Mouse (Mus musculus) small intestine, adult 2 months (tissue): Measurements from ENCODE around the gene Tgfbi. TPM values are rescaled to one million over a fixed set of nuclear protein-coding genes. Genes with fewer than 3 reads are reported as not detected.
A peak's percentile ranks its signal among the peaks of the same experiment; 100 is the strongest.

Experiments
- H3K27ac ChIP-seq: fragments of 200-500 bp; 2 replicates; pipeline ENCODE4 v1.5.1; 2012; ENCODE audit warnings: low read depth, low read length, control low read depth, inconsistent platforms; ENCODE audit not compliant: insufficient read depth
- H3K27me3 ChIP-seq: fragments of 200-500 bp; 2 replicates; pipeline ENCODE4 v1.6.1; 2012; ENCODE audit warnings: mild to moderate bottlenecking, moderate library complexity, low read length, inconsistent platforms; ENCODE audit not compliant: control insufficient read depth, insufficient read depth
- H3K36me3 ChIP-seq: fragments of 200-500 bp; 2 replicates; pipeline ENCODE4 v1.6.1; 2012; ENCODE audit warnings: mild to moderate bottlenecking, low read length, control low read depth, inconsistent platforms; ENCODE audit not compliant: control insufficient read depth, insufficient read depth
- H3K4me1 ChIP-seq: fragments of 200-500 bp; 2 replicates; pipeline ENCODE4 v1.6.1; 2012; ENCODE audit warnings: low read length, inconsistent platforms, mixed read lengths; ENCODE audit not compliant: control insufficient read depth, insufficient read depth, insufficient read length
- H3K4me3 ChIP-seq: fragments of 200-500 bp; 2 replicates; pipeline ENCODE4 v1.5.1; 2012; ENCODE audit warnings: low read depth, mild to moderate bottlenecking, control low read depth, inconsistent platforms, low read length, moderate library complexity
- CTCF ChIP-seq: fragments of 200-500 bp; IDR thresholded peaks from 2 replicates; pipeline ENCODE4 v1.5.1; 2012; ENCODE audit warnings: low read depth, mild to moderate bottlenecking, control low read depth, inconsistent platforms, low read length, moderate library complexity, mixed read lengths; ENCODE audit not compliant: insufficient replicate concordance, insufficient read length; ENCODE audit errors: extremely low read depth
- POLR2A ChIP-seq: fragments of 200-500 bp; IDR thresholded peaks from 2 replicates; pipeline ENCODE4 v1.6.1; 2012; ENCODE audit warnings: low read depth, mild to moderate bottlenecking, control low read depth, inconsistent platforms, low read length, moderate library complexity
- WGBS: fragments of 180-500 bp; shearing (Covaris S2); methylation state at CpG from one replicate; pipeline ENCODE4 v1.1.7; 2018; 5-methylcytosine and 5-hydroxymethylcytosine counted together
- polyA plus RNA-seq: library from polyadenylated mRNA; depleted of rRNA; stranded (reverse); fragments of >200 nt; gene quantifications from 2 replicates; pipeline ENCODE4 v1.2.3, GENCODE M21; 2012

The Tgfbi gene
- polyA plus RNA-seq, 1 experiment: 221 TPM

- Histone ChIP-seq H3K4me1 (peaks cover 19% of the 10 kb centered on the region), H3K27me3 (no peaks in the 10 kb centered on the region), H3K36me3 (no peaks in the 10 kb centered on the region), H3K27ac (peak overlapping the region; percentile 91), H3K4me3 (no peak overlapping the region)
- no peak for TF ChIP-seq POLR2A
- no peak for TF ChIP-seq CTCF
- 45% methylated on average over 14 of the region's 14 CpGs for WGBS
Measured at GRCm38 (mm10) chr13:56588454-56589117, 20.7 kb upstream of the Tgfbi start.

- WGBS: 85% methylated on average over 5 of the region's 5 CpGs
- H3K4me3 ChIP-seq: no peak overlapping the region
- H3K27ac ChIP-seq: no peak overlapping the region
- no peaks in the 10 kb centered on the region for H3K36me3 ChIP-seq
- peaks cover 21% of the 10 kb centered on the region for H3K4me1 ChIP-seq
- TF ChIP-seq POLR2A: no peak
- TF ChIP-seq CTCF: no peak
- H3K27me3 ChIP-seq: no peaks in the 10 kb centered on the region
Measured at GRCm38 (mm10) chr13:56590202-56590601, 19.1 kb upstream of the Tgfbi start.

GRCm38 (mm10) chr13:56591191-56591590 is 18.1 kb upstream of the Tgfbi start:
- H3K36me3 ChIP-seq: no peaks in the 10 kb centered on the region
- H3K27ac ChIP-seq: no peak overlapping the region
- 93% methylated on average over 8 of the region's 8 CpGs for WGBS
- no peaks in the 10 kb centered on the region for H3K27me3 ChIP-seq
- no peak for TF ChIP-seq CTCF
- TF ChIP-seq POLR2A: no peak
- no peak overlapping the region for H3K4me3 ChIP-seq
- H3K4me1 ChIP-seq: peaks cover 24% of the 10 kb centered on the region

GRCm38 (mm10) chr13:56591939-56592338 is 17.4 kb upstream of the Tgfbi start:
- H3K4me1 ChIP-seq: peaks cover 28% of the 10 kb centered on the region

GRCm38 (mm10) chr13:56593196-56593595 is 16.1 kb upstream of the Tgfbi start:
- TF ChIP-seq CTCF (no peak), POLR2A (no peak)
- Histone ChIP-seq H3K4me3 (no peak overlapping the region), H3K27me3 (no peaks in the 10 kb centered on the region), H3K4me1 (peaks cover 31% of the 10 kb centered on the region), H3K27ac (no peak overlapping the region), H3K36me3 (no peaks in the 10 kb centered on the region)
- 72% methylated on average over 5 of the region's 5 CpGs for WGBS

More at GRCm38 (mm10) chr13:56591939-56592338, 17.4 kb upstream of the Tgfbi start:
- H3K27me3 ChIP-seq: no peaks in the 10 kb centered on the region
- TF ChIP-seq CTCF (no peak), POLR2A (no peak)
- no peak overlapping the region for H3K4me3 ChIP-seq
- H3K27ac ChIP-seq: no peak overlapping the region
- no peaks in the 10 kb centered on the region for H3K36me3 ChIP-seq
- 32% methylated on average over 2 of the region's 2 CpGs for WGBS

- no peaks in the 10 kb centered on the region for H3K27me3 ChIP-seq
- no peak overlapping the region for H3K27ac ChIP-seq
- no peaks in the 10 kb centered on the region for H3K36me3 ChIP-seq
- no peak overlapping the region for H3K4me3 ChIP-seq
- 87% methylated on average over 7 of the region's 7 CpGs for WGBS
- peaks cover 25% of the 10 kb centered on the region for H3K4me1 ChIP-seq
- TF ChIP-seq POLR2A (no peak), CTCF (no peak)
Measured at GRCm38 (mm10) chr13:56593961-56594391, 15.3 kb upstream of the Tgfbi start.

- H3K27ac ChIP-seq: peak overlapping the region; percentile 81
- 37% methylated on average over 8 of the region's 8 CpGs for WGBS
- TF ChIP-seq CTCF (no peak), POLR2A (no peak; the same call in 1 of the 2 replicates)
Measured at GRCm38 (mm10) chr13:56595246-56595645, 14.1 kb upstream of the Tgfbi start.

More at GRCm38 (mm10) chr13:56595246-56595645, 14.1 kb upstream of the Tgfbi start:
- Histone ChIP-seq H3K27me3 (no peaks in the 10 kb centered on the region), H3K36me3 (no peaks in the 10 kb centered on the region), H3K4me3 (peak overlapping the region; percentile 44), H3K4me1 (peaks cover 22% of the 10 kb centered on the region)
